Mouse (Mus musculus) brown adipose tissue, adult 24 weeks (tissue): ENCODE measurements around the gene Ackr2. TPM values are rescaled to one million over a fixed set of nuclear protein-coding genes. Genes with fewer than 3 reads are reported as not detected.

Experiments
- H3K27ac ChIP-seq: fragments of 200-500 bp; replicated peaks from 2 replicates; pipeline ENCODE4 v1.5.1; 2012; ENCODE audit warnings: low read depth, mild to moderate bottlenecking, low read length
- H3K4me1 ChIP-seq: fragments of 200-500 bp; 2 replicates; pipeline ENCODE4 v1.6.1; 2012; ENCODE audit warnings: low read length, mixed read lengths; ENCODE audit not compliant: control insufficient read depth, insufficient read depth, insufficient read length
- H3K4me3 ChIP-seq: fragments of 200-500 bp; 2 replicates; pipeline ENCODE4 v1.5.1; 2012; ENCODE audit warnings: low read depth, mild to moderate bottlenecking, low read length, moderate library complexity; ENCODE audit not compliant: insufficient read depth
- polyA plus RNA-seq: library from polyadenylated mRNA; stranded (reverse); fragments of >200 nt; gene quantifications from 2 replicates; pipeline ENCODE4 v1.2.4, GENCODE M21; 2012; ENCODE audit not compliant: missing spikeins, insufficient read depth, insufficient read length

The Ackr2 gene
- polyA plus RNA-seq, 1 experiment: 1.5 TPM

DNA sequence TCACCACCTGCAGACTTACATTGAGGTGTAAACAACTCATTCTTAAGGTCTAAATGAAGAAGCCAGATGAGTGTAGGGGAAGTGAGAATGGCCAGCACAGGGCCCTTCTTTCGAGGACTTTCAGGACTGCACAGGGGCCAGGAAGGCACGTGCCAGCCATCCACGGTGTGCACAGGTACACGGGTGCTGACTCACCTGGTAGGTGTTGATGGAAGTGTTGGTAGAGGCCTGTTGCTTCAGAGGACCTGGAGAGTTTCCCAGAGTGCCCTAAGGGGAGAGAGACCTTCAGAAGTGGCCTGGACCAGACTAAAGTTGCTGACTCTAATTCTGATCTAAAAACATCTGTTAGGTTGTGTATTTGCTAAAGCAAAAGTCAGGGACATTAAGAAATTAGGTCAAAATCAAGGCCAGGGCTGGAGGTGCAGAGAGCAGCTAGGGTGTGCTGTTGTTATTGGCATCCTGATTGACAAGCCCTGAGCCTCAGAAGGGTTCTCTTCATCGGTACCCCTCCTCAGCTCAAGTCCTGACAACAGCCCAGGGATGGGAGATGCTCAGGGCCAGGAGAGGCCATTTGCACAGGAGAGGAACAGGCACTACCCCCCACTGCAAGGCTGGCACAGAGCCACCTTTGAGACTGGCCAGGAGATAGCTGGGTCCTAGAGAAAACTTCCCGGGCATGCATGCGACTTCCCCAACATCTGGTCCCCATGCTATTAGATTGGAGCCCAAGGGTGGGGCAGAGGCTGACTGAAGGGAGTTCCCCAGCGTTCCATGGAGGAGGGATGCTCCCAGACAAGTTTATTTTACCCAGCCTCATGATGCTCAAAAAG is 5.5 kb downstream of the Ackr2 start:
- H3K4me1 ChIP-seq: no peaks in the 10 kb centered on the region
- H3K27ac ChIP-seq: no peak overlapping the region
- H3K4me3 ChIP-seq: no peak overlapping the region

DNA sequence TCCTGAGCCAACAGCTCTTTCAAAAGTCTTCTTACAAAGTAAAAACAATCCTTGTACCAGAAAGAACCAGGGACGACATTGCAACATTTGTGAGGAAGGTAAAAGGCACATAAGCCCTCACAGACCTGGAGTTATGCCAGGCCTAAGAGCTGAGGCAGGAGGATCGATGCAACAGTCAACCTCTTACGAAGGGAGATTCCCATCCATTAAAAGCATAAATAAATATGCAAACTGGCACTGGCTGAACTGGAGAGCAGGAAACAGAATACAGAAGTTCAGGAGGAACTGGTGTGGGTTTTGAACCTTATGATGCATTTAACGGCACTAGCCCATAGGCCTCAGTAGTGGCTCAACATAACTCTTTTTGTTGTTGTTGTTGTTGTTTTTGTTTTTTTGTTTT is 6.2 kb downstream of the Ackr2 start:
- no peak overlapping the region for H3K4me3 ChIP-seq
- H3K4me1 ChIP-seq: no peaks in the 10 kb centered on the region
- no peak overlapping the region for H3K27ac ChIP-seq

GRCm38 (mm10) chr9:121904946-121905345 is 6.8 kb downstream of the Ackr2 start:
- no peaks in the 10 kb centered on the region for H3K4me1 ChIP-seq
- H3K4me3 ChIP-seq: no peak overlapping the region
- H3K27ac ChIP-seq: no peak overlapping the region

DNA sequence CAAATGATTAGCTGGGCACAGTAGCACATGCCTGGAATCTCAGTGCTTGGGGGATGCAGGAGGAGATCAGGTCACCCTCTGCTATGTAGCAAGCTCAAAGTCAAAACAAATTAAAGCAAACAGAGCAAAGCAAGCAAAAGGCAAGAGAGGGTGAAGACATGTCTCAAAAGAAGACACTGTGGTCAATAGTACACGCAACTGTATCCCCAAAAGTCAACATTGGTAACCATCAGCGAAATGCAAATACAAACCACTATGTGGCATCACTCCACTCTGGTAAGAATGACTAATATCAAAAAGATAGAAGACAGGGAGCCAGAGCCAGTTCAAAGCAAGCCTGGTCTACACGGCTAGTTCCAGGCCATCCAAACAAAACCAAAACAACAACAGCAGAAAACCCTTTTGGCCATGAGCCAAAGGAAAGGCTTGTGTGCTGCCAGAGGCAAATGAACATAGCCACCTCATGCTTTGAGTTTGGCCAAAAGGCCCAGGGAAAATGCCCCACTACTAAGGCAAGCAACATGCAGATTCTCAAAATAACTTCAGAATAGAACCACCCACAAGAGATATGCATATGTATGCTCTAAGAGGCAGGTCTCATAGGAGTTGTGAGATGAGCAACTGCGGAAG is 7.5 kb downstream of the Ackr2 start:
- no peak overlapping the region for H3K27ac ChIP-seq
- no peaks in the 10 kb centered on the region for H3K4me1 ChIP-seq

GRCm38 (mm10) chr9:121906456-121906855 is 8.3 kb downstream of the Ackr2 start:
- no peak overlapping the region for H3K4me3 ChIP-seq
- H3K4me1 ChIP-seq: no peaks in the 10 kb centered on the region
- H3K27ac ChIP-seq: no peak overlapping the region

More for the DNA sequence above, 7.5 kb downstream of the Ackr2 start:
- no peak overlapping the region for H3K4me3 ChIP-seq

DNA sequence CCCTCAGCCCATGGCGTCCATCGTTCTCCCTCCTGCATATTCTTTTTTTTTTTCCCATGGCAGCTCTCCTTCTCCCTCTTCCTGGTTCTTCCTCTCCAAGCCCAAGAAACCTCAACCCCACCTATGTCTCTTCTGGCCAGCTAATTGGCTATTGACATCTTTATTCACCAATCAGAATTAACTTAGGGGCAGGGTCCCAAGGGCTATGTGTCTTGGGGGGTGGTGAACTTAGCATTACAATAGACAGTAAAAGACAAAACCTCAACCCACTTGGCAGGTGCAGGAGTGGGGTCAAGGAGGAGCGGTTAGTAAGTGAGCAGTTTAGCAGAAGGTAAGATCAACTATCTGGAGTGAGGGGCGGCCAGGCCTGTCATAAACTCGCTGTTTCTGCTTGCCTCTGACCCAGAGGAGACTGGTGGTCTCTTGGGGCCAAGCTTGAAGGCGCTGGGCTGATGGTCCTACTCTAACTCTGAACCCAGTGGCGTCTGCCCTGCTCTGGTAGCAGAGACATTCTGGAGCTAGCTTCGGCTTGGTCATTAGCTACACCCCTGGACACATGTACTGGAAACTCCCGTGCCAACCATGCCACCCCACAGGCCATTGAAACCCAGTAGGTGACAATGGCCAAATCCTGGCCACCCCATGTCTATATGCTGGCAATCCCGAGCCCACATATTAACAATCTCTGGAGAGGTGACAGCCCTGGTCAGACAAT is 9.4 kb downstream of the Ackr2 start:
- no peak overlapping the region for H3K27ac ChIP-seq
- H3K4me1 ChIP-seq: no peaks in the 10 kb centered on the region
- H3K4me3 ChIP-seq: no peak overlapping the region

DNA sequence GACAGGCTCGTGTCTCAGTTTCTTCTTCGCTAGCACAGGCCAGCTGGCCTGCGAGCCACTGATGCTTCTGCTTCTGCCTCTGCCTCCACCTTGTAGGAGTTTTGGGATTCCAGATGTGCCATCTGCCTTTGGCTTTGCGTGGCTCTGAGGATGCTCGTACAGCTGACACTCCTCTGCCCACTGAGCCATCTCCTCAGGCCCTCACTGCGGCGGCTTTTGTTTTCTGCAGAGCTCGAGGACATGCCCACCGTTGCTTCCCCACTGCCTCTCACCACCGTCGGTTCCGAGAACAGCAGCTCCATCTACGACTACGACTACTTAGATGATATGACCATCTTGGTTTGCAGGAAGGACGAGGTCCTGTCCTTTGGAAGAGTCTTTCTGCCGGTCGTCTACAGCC is 10.2 kb downstream of the Ackr2 start:
- no peak overlapping the region for H3K4me3 ChIP-seq
- no peaks in the 10 kb centered on the region for H3K4me1 ChIP-seq
- no peak overlapping the region for H3K27ac ChIP-seq

DNA sequence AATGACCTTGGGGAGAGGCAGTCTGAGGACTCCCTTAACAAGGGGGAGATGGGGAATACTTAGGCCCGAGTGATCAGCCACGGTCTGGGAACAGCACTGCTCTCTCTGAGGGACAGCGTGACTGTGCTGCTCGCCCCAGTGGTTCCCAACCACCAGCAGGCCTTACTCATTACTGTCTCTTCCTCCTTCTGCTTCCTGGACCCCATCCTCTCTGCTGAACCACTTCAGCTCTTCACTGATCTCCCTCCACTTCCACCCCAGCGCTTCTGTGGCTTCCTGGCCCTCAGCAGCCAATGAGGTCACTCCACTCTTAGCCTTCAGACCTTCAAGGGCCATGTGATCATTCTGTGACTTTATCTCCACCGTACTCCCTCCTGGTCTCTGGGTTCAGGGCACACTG is 11.5 kb downstream of the Ackr2 start:
- H3K4me3 ChIP-seq: no peak overlapping the region
- no peak overlapping the region for H3K27ac ChIP-seq
- H3K4me1 ChIP-seq: no peaks in the 10 kb centered on the region

GRCm38 (mm10) chr9:121911196-121911595 is 13.0 kb downstream of the Ackr2 start:
- no peak overlapping the region for H3K27ac ChIP-seq
- no peak overlapping the region for H3K4me3 ChIP-seq
- no peaks in the 10 kb centered on the region for H3K4me1 ChIP-seq

DNA sequence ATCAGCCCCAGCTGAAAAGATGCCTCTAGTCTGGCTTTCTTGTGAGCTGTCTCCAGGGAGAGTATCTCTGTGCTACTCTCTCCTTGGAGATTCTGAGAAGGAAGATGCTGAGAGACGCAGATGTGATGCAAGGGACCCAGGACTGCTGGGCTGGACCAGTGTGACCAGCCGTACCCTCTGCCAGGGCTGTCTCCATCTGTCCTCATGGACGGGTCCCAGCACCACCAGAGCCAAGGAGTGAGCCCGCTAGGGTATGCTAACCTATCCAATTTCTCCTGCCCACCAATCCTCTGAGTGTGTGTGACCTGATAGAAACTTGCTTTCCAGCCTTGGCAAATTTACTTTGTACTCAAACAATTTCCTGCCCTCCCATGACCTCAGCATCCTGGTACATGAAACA is 14.6 kb downstream of the Ackr2 start:
- no peaks in the 10 kb centered on the region for H3K4me1 ChIP-seq
- H3K27ac ChIP-seq: no peak overlapping the region
- H3K4me3 ChIP-seq: no peak overlapping the region

DNA sequence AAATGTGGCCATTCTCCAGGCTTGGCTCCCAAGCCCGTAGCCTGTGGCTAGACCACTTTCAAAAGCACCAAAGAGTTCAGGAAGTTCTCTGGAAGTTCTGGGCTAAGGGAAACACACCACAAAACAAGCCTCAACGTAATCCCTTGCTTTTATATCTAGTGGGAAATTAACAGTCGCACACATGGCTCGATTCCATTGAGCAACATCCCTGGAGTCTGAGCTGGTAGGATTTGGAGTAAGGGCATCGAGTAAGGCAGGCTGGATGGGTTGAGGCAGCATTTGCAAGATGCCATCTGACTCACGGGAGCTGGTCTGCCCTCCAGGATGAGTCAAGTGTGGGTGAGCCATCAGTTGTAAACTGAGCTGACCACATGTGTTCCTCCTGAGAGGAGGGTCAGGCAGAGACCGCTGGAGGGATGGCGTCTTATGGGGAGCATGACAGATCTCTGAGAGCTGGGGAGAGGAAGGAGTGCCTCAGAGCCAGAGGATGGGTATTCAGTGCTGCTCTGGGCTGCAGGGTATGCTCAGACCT is 16.1 kb downstream of the Ackr2 start:
- Histone ChIP-seq H3K4me3 (no peak overlapping the region), H3K27ac (no peak overlapping the region)

GRCm38 (mm10) chr9:121915056-121915455 is 16.9 kb downstream of the Ackr2 start:
- Histone ChIP-seq H3K4me3 (no peak overlapping the region), H3K4me1 (no peaks in the 10 kb centered on the region), H3K27ac (no peak overlapping the region)

More for the DNA sequence above, 16.1 kb downstream of the Ackr2 start:
- H3K4me1 ChIP-seq: no peaks in the 10 kb centered on the region

DNA sequence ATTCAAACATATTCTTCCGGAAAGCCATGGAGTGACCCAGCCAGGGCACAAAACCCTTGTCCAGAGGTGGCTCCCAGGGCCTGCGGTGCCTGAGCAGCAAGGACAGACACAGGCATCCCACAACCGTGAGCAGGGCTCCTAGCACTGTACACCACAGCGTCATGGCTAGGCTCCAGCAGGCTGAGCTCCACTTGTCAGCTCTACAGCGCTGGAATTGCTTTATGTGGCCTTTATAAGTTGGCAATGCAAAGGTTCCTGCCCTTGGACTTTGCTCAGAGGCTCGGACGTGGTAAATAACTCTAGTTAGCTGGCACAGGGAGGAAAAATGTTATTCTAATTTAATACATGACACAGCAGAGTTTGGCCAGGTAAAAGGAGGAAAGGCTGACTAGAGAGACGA is 17.9 kb downstream of the Ackr2 start, which contains the start of gene Cyp8b1:
Cyp8b1 (minus strand) TSS at position 204 of the 400 bp plus-strand sequence.
- H3K4me1 ChIP-seq: no peaks in the 10 kb centered on the region
- no peak within 1 kb of the TSS for H3K27ac ChIP-seq
- no peak within 1 kb of the TSS for H3K4me3 ChIP-seq

DNA sequence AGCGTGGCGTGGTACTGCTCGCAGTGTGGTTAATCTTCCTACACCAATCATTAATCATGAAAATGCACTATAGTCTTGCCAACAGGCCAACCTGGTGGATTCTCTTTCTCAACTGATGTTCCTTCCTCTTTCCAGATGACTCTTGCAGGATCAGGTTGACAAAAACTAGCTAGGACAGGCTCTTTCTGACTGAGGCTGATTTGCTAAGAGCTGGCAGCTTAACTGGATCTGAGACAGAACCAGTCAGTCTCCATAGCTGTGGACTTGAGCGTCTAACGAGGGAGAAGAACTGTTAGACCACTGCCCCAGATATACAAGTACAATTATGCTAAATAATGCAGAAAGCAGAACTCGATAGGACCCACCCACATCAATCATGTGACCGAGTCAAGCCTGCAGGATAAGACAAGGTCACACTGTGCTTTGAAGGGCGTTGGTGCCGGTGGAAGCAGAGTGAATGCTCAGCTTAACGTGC is 20.9 kb downstream of the Ackr2 start:
- peak overlapping the region; percentile 57 for H3K27ac ChIP-seq
- no peaks in the 10 kb centered on the region for H3K4me1 ChIP-seq
- no peak overlapping the region for H3K4me3 ChIP-seq

- H3K4me1 ChIP-seq: no peaks in the 10 kb centered on the region
- H3K27ac ChIP-seq: no peak overlapping the region
- no peak overlapping the region for H3K4me3 ChIP-seq
Measured at GRCm38 (mm10) chr9:121923443-121923842, 25.3 kb downstream of the Ackr2 start.
